Mouse (Mus musculus) neural tube, embryonic 11.5 days (tissue): ENCODE results near the gene N4bp2. TPM values are rescaled to one million over a fixed set of nuclear protein-coding genes. Genes with fewer than 3 reads are reported as not detected.

Experiments used
- ATAC-seq: fragments of 200-750 bp; cut with Nextera tagmentation; 2 replicates; pipeline ENCODE4 v1.8.0; 2017; ENCODE audit warnings: moderate number of reproducible peaks, mild to moderate bottlenecking, moderate TSS enrichment, moderate library complexity; ENCODE audit not compliant: insufficient read depth, low FRiP score, low TSS enrichment
- DNase-seq: peaks from one replicate; pipeline ENCODE4 v3.0.0-alpha.2; 2015; ENCODE audit warnings: low spot score
- H3K27ac ChIP-seq: fragments of 300-500 bp; sonication (generic); 2 replicates; pipeline ENCODE4 v1.5.1; 2014; ENCODE audit warnings: low read depth, mild to moderate bottlenecking, low read length
- H3K27me3 ChIP-seq: fragments of 300-500 bp; sonication (generic); 2 replicates; pipeline ENCODE4 v1.6.1; 2014; ENCODE audit warnings: mild to moderate bottlenecking, low read length, mixed read lengths; ENCODE audit not compliant: control insufficient read depth, insufficient read depth
- H3K36me3 ChIP-seq: fragments of 300-500 bp; sonication (generic); 2 replicates; pipeline ENCODE4 v1.6.1; 2014; ENCODE audit warnings: mild to moderate bottlenecking, low read length, moderate library complexity, mixed read lengths; ENCODE audit not compliant: control insufficient read depth, insufficient read depth
- H3K4me1 ChIP-seq: fragments of 300-500 bp; sonication (generic); 2 replicates; pipeline ENCODE4 v1.6.1; 2014; ENCODE audit warnings: low read length, mixed read lengths; ENCODE audit not compliant: control insufficient read depth, insufficient read depth
- H3K4me2 ChIP-seq: fragments of 300-500 bp; sonication (generic); 2 replicates; pipeline ENCODE4 v1.6.1; 2014; ENCODE audit warnings: low read depth, mild to moderate bottlenecking, moderate library complexity
- H3K4me3 ChIP-seq: fragments of 300-500 bp; sonication (generic); 2 replicates; pipeline ENCODE4 v1.5.1; 2014; ENCODE audit warnings: low read depth, low read length
- H3K9ac ChIP-seq: fragments of 300-500 bp; sonication (generic); 2 replicates; pipeline ENCODE4 v1.6.1; 2014; ENCODE audit warnings: mild to moderate bottlenecking, low read length
- H3K9me3 ChIP-seq: fragments of 300-500 bp; sonication (generic); 2 replicates; pipeline ENCODE4 v1.6.1; 2016; ENCODE audit warnings: low read length; ENCODE audit not compliant: control insufficient read depth
- WGBS: fragments of 180-500 bp; shearing (Covaris S2); extraction: QIAGEN DNeasy Blood & Tissue Kit; methylation state at CpG from one replicate; pipeline ENCODE4 v1.1.7; 2014; 5-methylcytosine and 5-hydroxymethylcytosine counted together
- polyA plus RNA-seq: library from polyadenylated mRNA; unstranded; fragments of >200 nt; fragmentation: Nextera tagmentation; extraction: Ambion mirVana; gene quantifications from 2 replicates; pipeline ENCODE4 v1.2.1, GENCODE M21; 2014

The N4bp2 gene
- polyA plus RNA-seq, 1 experiment from 2014 or later = 34.9 TPM

DNA sequence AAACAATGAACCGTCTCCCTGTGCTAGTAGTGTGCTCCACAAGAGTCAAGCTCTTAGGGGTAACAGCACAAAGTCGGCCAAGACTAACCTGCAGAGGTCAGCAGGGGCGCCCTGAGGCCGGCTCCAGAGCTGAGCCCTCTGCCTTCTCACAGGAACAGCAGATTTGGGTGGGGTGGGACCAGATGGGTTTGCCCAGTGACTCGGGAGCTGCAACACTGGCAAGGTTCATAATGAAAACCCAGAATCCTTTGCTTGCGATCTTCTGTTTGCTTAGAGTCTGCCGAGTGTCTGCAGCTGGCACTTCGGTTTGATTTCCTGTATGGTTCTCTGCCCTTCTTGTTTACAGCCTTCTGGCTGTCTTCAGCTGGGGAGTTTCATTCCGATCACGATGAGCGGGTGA is 87.4 kb downstream of the N4bp2 start:
- no peaks in the 10 kb centered on the region for H3K27me3 ChIP-seq
- H3K9me3 ChIP-seq = no peaks in the 10 kb centered on the region
- DNase-seq = no peak
- no peak overlapping the region for H3K4me2 ChIP-seq
- H3K4me3 ChIP-seq = no peak overlapping the region
- H3K27ac ChIP-seq = no peak overlapping the region
- no peaks in the 10 kb centered on the region for H3K36me3 ChIP-seq
- 71% methylated on average over 11 of the region's 11 CpGs for WGBS
- no peak overlapping the region for H3K9ac ChIP-seq
- no peak for ATAC-seq
- H3K4me1 ChIP-seq = no peaks in the 10 kb centered on the region

DNA sequence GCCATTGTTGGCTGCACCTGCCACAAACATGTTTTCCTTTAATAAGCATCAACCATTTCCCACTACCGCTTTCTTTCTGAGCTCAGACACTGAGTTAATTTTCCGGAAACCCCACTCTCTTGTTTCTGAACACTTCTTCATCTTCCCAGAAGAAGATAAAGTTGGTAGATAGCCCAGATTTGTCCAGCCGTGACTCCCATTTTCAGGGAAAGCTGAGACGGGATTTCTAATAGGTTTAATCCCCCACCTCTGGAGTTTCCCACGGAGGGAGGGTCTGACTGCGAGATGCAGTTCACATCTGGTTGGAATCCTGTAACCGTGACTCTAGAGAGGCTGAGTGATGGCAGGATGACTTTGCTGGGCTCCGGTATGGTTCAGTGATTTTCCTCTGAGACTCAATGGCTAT is 91.5 kb downstream of the N4bp2 start:
- Histone ChIP-seq H3K4me3 (no peak overlapping the region), H3K4me2 (no peak overlapping the region), H3K4me1 (no peaks in the 10 kb centered on the region), H3K9me3 (no peaks in the 10 kb centered on the region), H3K36me3 (no peaks in the 10 kb centered on the region), H3K27ac (no peak overlapping the region), H3K27me3 (no peaks in the 10 kb centered on the region), H3K9ac (no peak overlapping the region)
- 57% methylated on average over 8 of the region's 8 CpGs for WGBS
- no peak for DNase-seq
- no peak for ATAC-seq

DNA sequence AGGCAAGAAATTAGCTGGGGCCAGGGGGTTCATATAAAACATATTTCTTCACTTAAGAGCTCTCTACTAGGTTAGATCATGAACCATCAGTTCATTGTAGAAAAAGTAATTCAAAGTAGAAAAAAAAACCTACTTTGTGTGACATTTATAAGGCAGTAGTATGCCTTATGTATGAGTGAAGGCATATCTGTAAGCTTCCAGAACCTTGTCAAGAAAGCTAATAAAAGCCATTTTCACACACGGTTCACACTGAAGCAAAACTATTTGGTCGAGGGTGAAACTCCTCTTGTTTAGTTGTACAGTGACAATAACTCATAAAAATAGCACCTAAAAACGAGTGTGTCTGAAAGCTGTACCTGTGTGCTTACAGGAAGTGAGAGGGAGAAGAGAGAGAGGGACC is 92.2 kb downstream of the N4bp2 start:
- Histone ChIP-seq H3K4me3 (no peak overlapping the region), H3K4me2 (no peak overlapping the region), H3K4me1 (no peaks in the 10 kb centered on the region), H3K27me3 (no peaks in the 10 kb centered on the region), H3K27ac (no peak overlapping the region), H3K9ac (no peak overlapping the region), H3K36me3 (no peaks in the 10 kb centered on the region), H3K9me3 (no peaks in the 10 kb centered on the region)
- DNase-seq (no peak), ATAC-seq (no peak)
- WGBS = 75% methylated on average over 3 of the region's 3 CpGs

GRCm38 (mm10) chr5:65856591-65857411 is 93.5 kb downstream of the N4bp2 start:
- 80% methylated on average over 17 of the region's 17 CpGs for WGBS

DNA sequence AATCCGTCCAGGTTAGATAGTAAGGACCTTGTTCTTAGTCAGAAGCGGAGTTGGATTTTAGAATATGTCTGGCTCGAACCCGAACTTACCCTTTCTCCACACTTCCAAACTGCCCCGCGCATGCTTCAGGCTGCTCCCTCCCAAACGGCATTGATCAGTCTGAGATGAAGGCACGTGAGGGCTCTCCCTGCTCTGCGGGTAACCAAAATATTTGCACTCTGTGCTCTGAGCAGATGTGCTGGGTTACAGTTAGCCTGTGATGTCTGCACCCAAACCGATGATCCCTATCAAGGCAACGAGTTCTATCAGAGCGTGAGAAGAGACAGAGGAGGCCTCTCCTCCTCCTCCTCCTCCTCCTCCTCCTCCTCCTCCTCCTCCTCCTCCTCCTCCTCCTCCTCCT is 94.6 kb downstream of the N4bp2 start:
- Histone ChIP-seq H3K27ac (no peak overlapping the region), H3K36me3 (no peaks in the 10 kb centered on the region), H3K9me3 (no peaks in the 10 kb centered on the region), H3K4me3 (no peak overlapping the region), H3K9ac (no peak overlapping the region), H3K4me2 (no peak overlapping the region), H3K27me3 (no peaks in the 10 kb centered on the region), H3K4me1 (no peaks in the 10 kb centered on the region)
- 64% methylated on average over 12 of the region's 12 CpGs for WGBS
- ATAC-seq = no peak
- no peak for DNase-seq

More at GRCm38 (mm10) chr5:65856591-65857411, 93.5 kb downstream of the N4bp2 start:
- no peaks in the 10 kb centered on the region for H3K4me1 ChIP-seq
- no peak overlapping the region for H3K9ac ChIP-seq
- H3K27me3 ChIP-seq = no peaks in the 10 kb centered on the region
- DNase-seq = no peak
- H3K36me3 ChIP-seq = no peaks in the 10 kb centered on the region
- no peak overlapping the region for H3K4me3 ChIP-seq
- ATAC-seq = no peak
- H3K4me2 ChIP-seq = no peak overlapping the region
- H3K27ac ChIP-seq = no peak overlapping the region
- no peaks in the 10 kb centered on the region for H3K9me3 ChIP-seq

DNA sequence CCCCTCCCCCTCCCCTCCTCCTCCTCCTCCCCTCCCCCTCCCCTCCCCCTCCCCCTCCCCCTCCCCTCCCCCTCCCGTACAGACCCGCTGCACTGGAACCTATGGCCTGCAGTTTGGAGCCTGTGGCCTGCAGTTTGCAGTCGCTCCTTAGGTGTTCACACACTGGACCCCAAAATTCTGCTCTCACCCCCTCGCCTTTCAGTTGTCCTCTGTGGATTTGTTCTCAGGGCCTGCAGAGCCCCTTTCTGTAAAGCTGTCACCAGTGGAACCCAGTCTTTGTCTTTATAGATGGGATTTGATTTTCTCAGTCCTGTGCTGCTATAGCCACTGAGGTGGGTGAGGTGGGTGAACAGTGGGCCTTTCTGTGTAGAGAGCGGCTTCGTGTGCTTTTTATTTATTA is 95.0 kb downstream of the N4bp2 start:
- ATAC-seq = no peak
- Histone ChIP-seq H3K9ac (no peak overlapping the region), H3K4me1 (no peaks in the 10 kb centered on the region), H3K4me3 (no peak overlapping the region), H3K27ac (no peak overlapping the region), H3K9me3 (no peaks in the 10 kb centered on the region), H3K36me3 (no peaks in the 10 kb centered on the region), H3K27me3 (no peaks in the 10 kb centered on the region), H3K4me2 (no peak overlapping the region)
- WGBS = 88% methylated on average over 4 of the region's 6 CpGs
- DNase-seq = no peak

DNA sequence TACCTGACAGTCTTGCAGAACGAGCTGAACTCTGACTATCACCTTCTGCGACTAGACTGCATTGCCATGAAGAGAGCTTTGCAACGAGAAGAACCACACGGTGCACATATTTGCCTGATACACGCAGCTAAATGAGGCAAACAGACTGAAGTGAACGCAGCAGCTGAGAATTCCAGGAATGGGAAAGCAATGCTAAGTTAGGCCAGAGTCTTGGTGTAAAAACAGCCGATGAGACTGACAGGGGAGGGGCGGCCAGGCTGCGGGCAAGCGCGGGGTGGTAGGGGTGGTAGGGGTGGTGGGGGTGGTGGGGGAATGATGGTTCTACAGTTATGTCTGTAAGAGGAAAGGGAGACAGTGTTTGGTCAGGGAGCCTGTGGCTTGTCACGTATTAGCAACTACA is 95.6 kb downstream of the N4bp2 start:
- Histone ChIP-seq H3K9me3 (no peaks in the 10 kb centered on the region), H3K9ac (no peak overlapping the region), H3K27ac (no peak overlapping the region), H3K4me3 (no peak overlapping the region), H3K4me1 (no peaks in the 10 kb centered on the region), H3K4me2 (no peak overlapping the region), H3K36me3 (no peaks in the 10 kb centered on the region), H3K27me3 (no peaks in the 10 kb centered on the region)
- WGBS = 61% methylated on average over 12 of the region's 12 CpGs
- DNase-seq (peak; percentile 41), ATAC-seq (no peak)

GRCm38 (mm10) chr5:65859396-65859795 is 96.1 kb downstream of the N4bp2 start:
- no peak overlapping the region for H3K4me2 ChIP-seq
- no peak for DNase-seq
- H3K36me3 ChIP-seq = no peaks in the 10 kb centered on the region
- no peaks in the 10 kb centered on the region for H3K27me3 ChIP-seq
- no peak overlapping the region for H3K4me3 ChIP-seq
- H3K9ac ChIP-seq = no peak overlapping the region
- H3K27ac ChIP-seq = no peak overlapping the region
- no peaks in the 10 kb centered on the region for H3K9me3 ChIP-seq
- 75% methylated on average over 6 of the region's 6 CpGs for WGBS
- no peak for ATAC-seq
- no peaks in the 10 kb centered on the region for H3K4me1 ChIP-seq

- Histone ChIP-seq H3K4me2 (no peak overlapping the region), H3K4me3 (no peak overlapping the region), H3K27ac (no peak overlapping the region), H3K4me1 (no peaks in the 10 kb centered on the region), H3K27me3 (no peaks in the 10 kb centered on the region), H3K36me3 (no peaks in the 10 kb centered on the region), H3K9ac (no peak overlapping the region), H3K9me3 (no peaks in the 10 kb centered on the region)
- WGBS = 69% methylated on average over 12 of the region's 12 CpGs
- ATAC-seq (no peak), DNase-seq (no peak)
Measured at GRCm38 (mm10) chr5:65860281-65861000, 97.1 kb downstream of the N4bp2 start.
